Mouse (Mus musculus) retina, postnatal 7 days (tissue): ENCODE data around the gene Spz1.
A peak's percentile ranks its signal among the peaks of the same experiment; 100 is the strongest.
"Not testable (repeated sequence)": the region's sequence is repeated elsewhere in the genome, so short reads cannot be mapped to it uniquely, and the experiment has no call there.

Source experiments
- DNase-seq: peaks from one replicate; pipeline ENCODE4 v3.0.0-alpha.2; 2012; ENCODE audit warnings: low read depth, low spot score

Gene Spz1

GRCm38 (mm10) chr13:92576072-92576471 lies at the start of gene Spz1:
TSS of gene Spz1 (minus strand) at chr13:92576172.
- no peak for DNase-seq

GRCm38 (mm10) chr13:92616459-92616858 lies 40.5 kb upstream of the Spz1 start:
- DNase-seq, result no peak

- DNase-seq, result no peak
These were observed 39.2 kb upstream of the Spz1 start for GRCm38 (mm10) chr13:92615201-92615600.

GRCm38 (mm10) chr13:92613094-92613493 lies 37.1 kb upstream of the Spz1 start:
- no peak for DNase-seq

- DNase-seq, result no peak
These were observed 35.9 kb upstream of the Spz1 start for GRCm38 (mm10) chr13:92611917-92612316.

- DNase-seq, result no peak
These were observed 35.3 kb upstream of the Spz1 start for GRCm38 (mm10) chr13:92611254-92611784.

GRCm38 (mm10) chr13:92610311-92611221 lies 34.6 kb upstream of the Spz1 start, which contains the start of gene Serinc5:
TSS of gene Serinc5 (plus strand) at chr13:92611091.
- peak; percentile 86 for DNase-seq

GRCm38 (mm10) chr13:92609486-92610310 lies 33.7 kb upstream of the Spz1 start:
- no peak for DNase-seq

- not testable (repeated sequence) for DNase-seq
These were observed 29.3 kb upstream of the Spz1 start for GRCm38 (mm10) chr13:92605306-92605705.

GRCm38 (mm10) chr13:92595424-92595823 lies 19.5 kb upstream of the Spz1 start:
- DNase-seq, result no peak

GRCm38 (mm10) chr13:92594907-92595306 lies 18.9 kb upstream of the Spz1 start:
- no peak for DNase-seq

- DNase-seq, result no peak
These were observed 18.5 kb upstream of the Spz1 start for GRCm38 (mm10) chr13:92594481-92594880.

- no peak for DNase-seq
These were observed 17.9 kb upstream of the Spz1 start for GRCm38 (mm10) chr13:92593731-92594396.

- DNase-seq, result no peak
These were observed 17.0 kb upstream of the Spz1 start for GRCm38 (mm10) chr13:92592786-92593635.

- DNase-seq, result no peak
These were observed 16.4 kb upstream of the Spz1 start for GRCm38 (mm10) chr13:92592268-92592785.

GRCm38 (mm10) chr13:92591225-92591624 lies 15.3 kb upstream of the Spz1 start:
- no peak for DNase-seq

GRCm38 (mm10) chr13:92589255-92589654 lies 13.3 kb upstream of the Spz1 start:
- no peak for DNase-seq

- DNase-seq, result no peak
These were observed 12.7 kb upstream of the Spz1 start for GRCm38 (mm10) chr13:92588704-92589103.

- no peak for DNase-seq
These were observed 8.2 kb upstream of the Spz1 start for GRCm38 (mm10) chr13:92584094-92584717.
